Mouse (Mus musculus) testis, adult 2 months (tissue): Measurements from ENCODE around the gene Rpa3.

Experiments
- CTCF ChIP-seq: fragments of 200-500 bp; IDR thresholded peaks from 2 replicates; pipeline ENCODE4 v1.5.1; 2012; ENCODE audit warnings: low read depth, mild to moderate bottlenecking, inconsistent platforms, low read length, moderate library complexity; ENCODE audit not compliant: control insufficient read depth, insufficient read depth, insufficient replicate concordance
- POLR2A ChIP-seq: fragments of 200-500 bp; IDR thresholded peaks from 2 replicates; pipeline ENCODE4 v1.6.1; 2012; ENCODE audit warnings: low read depth, mild to moderate bottlenecking, inconsistent platforms, low read length, moderate library complexity; ENCODE audit not compliant: control insufficient read depth

- TF ChIP-seq POLR2A (peak; percentile 79), CTCF (no peak)
These were observed 49.7 kb downstream of the Rpa3 start, which contains the start of gene Mios for GRCm38 (mm10) chr6:8209047-8209865.
